Mouse (Mus musculus) kidney, postnatal 4 days (tissue): ENCODE results near the gene Hs3st2.
"Not testable (repeated sequence)": the region's sequence is repeated elsewhere in the genome, so short reads cannot be mapped to it uniquely, and the experiment has no call there.

ENCODE experiments used
- DNase-seq, 2 experiments: peaks; one replicate each; pipeline ENCODE4 v3.0.0; 2021; ENCODE audit warnings: mixed read lengths in 2 of 2

The Hs3st2 gene

GRCm38 (mm10) chr7:121391225-121391983 lies at the start of gene Hs3st2:
Hs3st2 (plus strand) TSS chr7:121391859.
- peak; percentile 82 to 85 for DNase-seq

GRCm38 (mm10) chr7:121348284-121348963 lies 43.2 kb upstream of the Hs3st2 start:
- no peak for DNase-seq

- no peak for DNase-seq
Measured at GRCm38 (mm10) chr7:121351688-121352087, 40.0 kb upstream of the Hs3st2 start.

GRCm38 (mm10) chr7:121361448-121361847 lies 30.2 kb upstream of the Hs3st2 start:
- DNase-seq, result not testable (repeated sequence)

- no peak for DNase-seq
Measured at GRCm38 (mm10) chr7:121365584-121365983, 26.1 kb upstream of the Hs3st2 start.

GRCm38 (mm10) chr7:121367185-121367584 lies 24.5 kb upstream of the Hs3st2 start:
- no peak for DNase-seq

GRCm38 (mm10) chr7:121371990-121372389 lies 19.7 kb upstream of the Hs3st2 start:
- DNase-seq, result no peak

GRCm38 (mm10) chr7:121375456-121375855 lies 16.2 kb upstream of the Hs3st2 start:
- DNase-seq, result no peak

- no peak for DNase-seq
Measured at GRCm38 (mm10) chr7:121378942-121379341, 12.7 kb upstream of the Hs3st2 start.

- DNase-seq, result peak; percentile 18 to 41
Measured at GRCm38 (mm10) chr7:121391984-121392739, 503 bp downstream of the Hs3st2 start.

GRCm38 (mm10) chr7:121392740-121392993 lies 1.0 kb downstream of the Hs3st2 start:
- peak in 1 of 2 experiments; percentile 12 for DNase-seq

GRCm38 (mm10) chr7:121393884-121394283 lies 2.2 kb downstream of the Hs3st2 start:
- DNase-seq, result peak; percentile 22 to 46

GRCm38 (mm10) chr7:121394875-121395274 lies 3.2 kb downstream of the Hs3st2 start:
- DNase-seq, result no peak

- DNase-seq, result peak in 1 of 2 experiments; percentile 9
Measured at GRCm38 (mm10) chr7:121410716-121411506, 19.3 kb downstream of the Hs3st2 start.

GRCm38 (mm10) chr7:121411507-121411898 lies 19.8 kb downstream of the Hs3st2 start:
- no peak for DNase-seq

GRCm38 (mm10) chr7:121436884-121437283 lies 45.2 kb downstream of the Hs3st2 start:
- no peak for DNase-seq

- no peak for DNase-seq
Measured at GRCm38 (mm10) chr7:121441186-121441585, 49.5 kb downstream of the Hs3st2 start.

GRCm38 (mm10) chr7:121444336-121444735 lies 52.7 kb downstream of the Hs3st2 start:
- DNase-seq, result no peak

GRCm38 (mm10) chr7:121446281-121446680 lies 54.6 kb downstream of the Hs3st2 start:
- no peak for DNase-seq

GRCm38 (mm10) chr7:121450951-121451843 lies 59.5 kb downstream of the Hs3st2 start:
- no peak for DNase-seq

- DNase-seq, result no peak
Measured at GRCm38 (mm10) chr7:121456716-121457115, 65.1 kb downstream of the Hs3st2 start.

- no peak for DNase-seq
Measured at GRCm38 (mm10) chr7:121458075-121458474, 66.4 kb downstream of the Hs3st2 start.
